Mouse (Mus musculus) embryonic fibroblast, embryonic 13.5 days (primary cell): ENCODE measurements at regions not wholly inside any gene's neighbourhood (a gene's known extent, or its start where the extent isn't known, plus 50 kb on each side); places are given as distances from the start of the nearest gene placed in this dataset.

Experiments used
- H3K27ac ChIP-seq: 2 replicates; pipeline ENCODE4 v1.5.1; 2012; ENCODE audit warnings: low read length, control low read depth, inconsistent platforms; ENCODE audit not compliant: insufficient read depth
- H3K4me1 ChIP-seq: 2 replicates; pipeline ENCODE4 v1.6.1; 2011; ENCODE audit warnings: low read length; ENCODE audit not compliant: control insufficient read depth, insufficient read depth
- H3K4me3 ChIP-seq: 2 replicates; pipeline ENCODE4 v1.5.1; 2011; ENCODE audit warnings: mild to moderate bottlenecking, control low read depth, low read length; ENCODE audit not compliant: insufficient read depth
- CTCF ChIP-seq: IDR thresholded peaks from 2 replicates; pipeline ENCODE4 v1.5.1; 2011; ENCODE audit warnings: mild to moderate bottlenecking, control low read depth, low read length, moderate library complexity, borderline replicate concordance; ENCODE audit not compliant: insufficient read depth
- POLR2A ChIP-seq: IDR thresholded peaks from 2 replicates; pipeline ENCODE4 v1.6.1; 2011; ENCODE audit warnings: low read depth, mild to moderate bottlenecking, control low read depth, low read length, moderate library complexity

DNA sequence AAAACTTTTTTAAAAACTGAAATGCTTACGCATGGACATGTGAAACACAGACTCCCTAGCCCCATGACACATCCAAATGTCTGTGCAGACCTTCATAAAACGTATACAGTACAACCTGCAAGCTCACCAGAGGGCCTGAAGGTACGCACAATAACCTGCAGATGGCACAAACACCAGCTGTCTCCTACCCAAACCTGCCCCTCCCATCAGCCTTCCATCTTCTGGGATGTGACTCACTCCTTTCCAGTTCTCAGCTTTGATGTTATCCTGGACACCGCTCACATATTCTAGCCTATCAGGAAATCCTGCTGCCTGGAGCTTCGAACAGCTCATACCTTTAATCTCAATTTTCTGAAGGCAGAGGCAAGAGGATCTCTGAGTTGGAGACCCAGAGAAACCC lies 76.3 kb upstream of the Mvb12b start:
- H3K4me3 ChIP-seq = no peak overlapping the region
- TF ChIP-seq CTCF (no peak), POLR2A (no peak)
- no peaks in the 10 kb centered on the region; the same call in 1 of the 2 replicates for H3K4me1 ChIP-seq
- H3K27ac ChIP-seq = no peak overlapping the region

DNA sequence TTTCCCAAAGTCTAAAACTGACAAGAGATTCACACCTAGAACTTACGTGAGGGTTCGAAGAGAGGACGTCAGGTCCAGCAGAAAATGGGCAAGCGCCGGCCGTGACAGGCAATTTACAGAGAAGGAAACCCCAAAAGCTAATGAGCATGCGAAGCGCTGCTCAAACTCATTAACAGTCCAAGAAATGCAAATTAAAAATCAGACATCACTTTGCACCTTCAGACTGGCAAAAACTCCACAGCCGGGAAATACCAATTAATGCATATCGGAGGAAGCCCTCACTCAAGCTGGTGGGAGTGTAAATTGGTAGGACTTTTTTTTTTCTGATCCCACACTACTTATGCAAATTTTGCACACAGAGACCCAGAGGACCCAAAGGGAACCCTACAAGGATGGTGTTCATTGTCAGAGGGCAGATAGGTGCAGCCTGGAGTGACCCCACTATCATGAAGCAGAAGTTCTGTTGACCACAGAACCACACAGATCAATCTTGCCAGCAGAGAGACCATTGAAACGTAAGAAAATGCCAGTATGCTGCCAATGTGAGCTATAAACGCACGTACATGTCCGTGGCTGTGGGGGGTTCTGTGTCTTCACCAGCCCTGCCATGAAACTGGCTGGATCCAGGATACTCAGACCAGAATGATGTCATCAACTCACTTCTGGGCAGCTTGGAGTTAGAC lies 74.8 kb upstream of the Mvb12b start:
- TF ChIP-seq POLR2A (no peak), CTCF (no peak)

DNA sequence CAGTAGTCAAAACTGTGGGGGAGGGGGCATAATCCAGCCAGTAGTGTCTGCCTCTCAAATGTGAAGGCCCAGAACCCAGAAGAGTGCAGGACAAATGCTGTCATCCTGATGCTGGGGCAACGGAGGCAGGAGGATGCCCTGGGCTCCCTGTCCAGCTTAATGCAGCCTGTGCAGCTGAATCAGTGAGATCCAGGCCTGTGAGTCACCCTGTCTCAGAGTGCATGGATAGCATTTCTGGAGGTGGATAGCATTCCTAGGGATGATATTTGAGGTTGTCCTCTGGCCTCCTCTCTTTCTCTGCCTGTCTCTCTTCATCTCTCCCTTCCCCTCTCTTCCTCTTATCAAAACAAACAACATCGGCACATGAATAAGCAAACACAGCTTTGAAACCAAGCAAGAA lies 73.8 kb upstream of the Mvb12b start:
- TF ChIP-seq CTCF = no peak
- no peak for TF ChIP-seq POLR2A
- Histone ChIP-seq H3K27ac (peak overlapping the region; percentile 39; the same call in 1 of the 2 replicates), H3K4me1 (no peaks in the 10 kb centered on the region; the same call in 1 of the 2 replicates), H3K4me3 (no peak overlapping the region)

More for the DNA sequence above, 74.8 kb upstream of the Mvb12b start:
- Histone ChIP-seq H3K4me3 (no peak overlapping the region), H3K4me1 (no peaks in the 10 kb centered on the region; the same call in 1 of the 2 replicates), H3K27ac (no peak overlapping the region)

DNA sequence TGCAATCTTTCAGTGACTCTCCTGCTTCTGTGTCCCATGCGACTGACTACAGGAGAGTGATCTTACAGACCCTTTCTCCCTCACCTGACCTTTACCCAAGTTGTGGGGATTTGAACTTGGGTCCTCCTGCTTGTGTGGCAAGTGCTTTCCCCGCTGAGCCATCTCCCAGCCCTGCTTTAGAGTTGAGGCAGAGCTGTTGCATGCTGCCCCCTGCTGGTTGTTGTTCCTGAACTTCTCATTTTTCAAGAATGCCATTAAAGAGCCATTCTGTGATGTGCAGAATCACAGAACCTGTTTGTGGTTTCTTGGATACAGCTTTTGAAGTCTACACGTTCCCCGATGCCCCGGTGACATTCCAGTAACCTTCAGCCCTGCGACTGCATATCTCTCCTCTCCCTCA lies 70.0 kb upstream of the Mvb12b start:
- Histone ChIP-seq H3K4me1 (no peaks in the 10 kb centered on the region; the same call in 1 of the 2 replicates), H3K4me3 (no peak overlapping the region)
- TF ChIP-seq CTCF = peak; percentile 32; the same call in 1 of the 2 replicates
- TF ChIP-seq POLR2A = no peak

DNA sequence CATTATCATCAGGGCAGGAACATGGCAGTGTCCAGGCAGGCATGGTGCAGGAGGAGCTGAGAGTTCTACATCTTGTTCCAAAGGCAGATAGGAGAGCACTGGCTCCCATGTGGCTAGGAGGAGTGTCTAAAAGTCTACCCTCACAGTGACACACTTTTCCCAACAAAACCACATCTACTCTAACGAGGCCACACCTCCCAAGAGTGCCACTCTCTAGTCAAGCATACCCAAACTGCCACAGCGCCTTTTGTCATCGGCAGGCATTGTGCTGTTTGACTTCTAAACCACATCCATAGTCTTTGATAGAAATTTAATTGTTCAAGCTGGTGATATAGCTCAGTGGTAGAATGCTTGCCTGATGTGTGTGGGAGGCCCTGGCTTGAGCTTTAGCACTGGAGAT lies 56.6 kb upstream of the Mvb12b start:
- Histone ChIP-seq H3K27ac (no peak overlapping the region), H3K4me3 (no peak overlapping the region), H3K4me1 (no peaks in the 10 kb centered on the region)
- no peak for TF ChIP-seq POLR2A
- TF ChIP-seq CTCF = no peak

More for the DNA sequence above, 70.0 kb upstream of the Mvb12b start:
- no peak overlapping the region for H3K27ac ChIP-seq

DNA sequence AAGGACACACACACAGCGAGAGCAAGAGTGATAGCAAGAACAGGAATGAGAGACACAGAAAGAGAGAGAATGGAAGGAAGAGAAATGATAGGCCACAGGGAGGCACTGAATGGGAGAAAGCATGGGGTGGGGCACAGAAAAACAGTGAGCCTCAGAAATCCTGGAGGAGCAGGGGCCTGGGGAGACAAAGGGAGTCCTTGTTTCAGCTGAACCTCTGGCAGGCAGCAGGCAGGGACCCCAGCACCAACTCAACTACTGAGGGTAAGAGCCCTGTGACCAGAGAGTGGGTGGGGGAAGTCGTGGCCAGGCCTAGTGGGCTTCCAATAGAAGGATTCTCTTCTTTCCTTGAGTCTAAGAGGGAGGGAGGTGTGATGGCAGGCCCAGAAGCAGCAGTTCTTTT lies 54.3 kb upstream of the Mvb12b start:
- no peak overlapping the region for H3K4me3 ChIP-seq
- no peaks in the 10 kb centered on the region for H3K4me1 ChIP-seq
- H3K27ac ChIP-seq = no peak overlapping the region
- no peak for TF ChIP-seq POLR2A
- no peak for TF ChIP-seq CTCF

DNA sequence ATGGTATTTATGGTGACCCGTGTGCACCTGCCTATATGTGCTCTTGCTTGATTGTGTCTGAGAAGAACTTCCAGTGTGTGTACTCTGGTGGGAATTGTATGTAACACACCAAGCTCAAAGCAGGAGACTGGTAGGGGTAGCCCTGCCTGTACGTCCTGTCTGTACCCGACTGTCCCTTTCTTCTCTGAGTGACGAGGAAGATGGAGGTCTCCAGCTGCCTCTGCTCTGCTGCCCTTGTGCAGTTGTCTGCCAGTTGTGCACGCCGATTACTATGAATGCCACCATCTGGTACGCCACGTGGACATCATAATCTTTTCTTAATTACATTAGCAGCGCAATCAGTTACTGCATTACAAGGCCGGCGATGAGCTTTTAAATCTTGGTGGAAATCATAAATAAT lies 53.6 kb upstream of the Mvb12b start:
- H3K4me3 ChIP-seq = no peak overlapping the region

DNA sequence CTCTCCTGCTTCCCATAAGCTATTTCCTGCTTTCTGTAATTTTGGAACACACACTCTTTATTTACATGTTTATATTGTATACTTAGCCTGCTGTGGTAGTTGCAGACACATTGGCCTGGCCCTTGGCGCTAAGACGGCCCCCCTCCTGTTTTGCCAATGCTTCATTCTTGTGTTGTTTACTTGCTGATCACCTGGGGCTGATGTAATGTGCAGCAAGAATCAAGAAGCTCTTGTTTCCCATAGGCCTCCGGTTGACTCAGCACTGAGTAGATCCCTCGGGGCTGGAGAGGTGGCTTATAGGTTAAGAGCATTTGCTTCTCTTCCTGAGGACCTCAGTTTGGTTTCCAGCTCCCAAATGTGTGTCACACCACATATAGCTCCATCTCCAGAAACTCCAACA lies 52.1 kb upstream of the Mvb12b start:
- no peak for TF ChIP-seq CTCF
- no peaks in the 10 kb centered on the region for H3K4me1 ChIP-seq
- no peak overlapping the region for H3K27ac ChIP-seq
- no peak overlapping the region for H3K4me3 ChIP-seq

More for the DNA sequence above, 53.6 kb upstream of the Mvb12b start:
- TF ChIP-seq POLR2A (no peak), CTCF (no peak)
- H3K27ac ChIP-seq = no peak overlapping the region
- no peaks in the 10 kb centered on the region for H3K4me1 ChIP-seq
